Mouse (Mus musculus): ENCODE results near the gene Slc25a27.

Slc25a27 gene
- long read RNA-seq, experiment 1, partial matches to known transcripts: 1 of 4 reads
- long read RNA-seq, experiment 1, other reads (novel, unspliced or antisense): 0 of 4 reads
- long read RNA-seq, experiment 2, partial matches to known transcripts: 1 of 3 reads
- long read RNA-seq, experiment 2, other reads (novel, unspliced or antisense): 2 of 3 reads

DNA sequence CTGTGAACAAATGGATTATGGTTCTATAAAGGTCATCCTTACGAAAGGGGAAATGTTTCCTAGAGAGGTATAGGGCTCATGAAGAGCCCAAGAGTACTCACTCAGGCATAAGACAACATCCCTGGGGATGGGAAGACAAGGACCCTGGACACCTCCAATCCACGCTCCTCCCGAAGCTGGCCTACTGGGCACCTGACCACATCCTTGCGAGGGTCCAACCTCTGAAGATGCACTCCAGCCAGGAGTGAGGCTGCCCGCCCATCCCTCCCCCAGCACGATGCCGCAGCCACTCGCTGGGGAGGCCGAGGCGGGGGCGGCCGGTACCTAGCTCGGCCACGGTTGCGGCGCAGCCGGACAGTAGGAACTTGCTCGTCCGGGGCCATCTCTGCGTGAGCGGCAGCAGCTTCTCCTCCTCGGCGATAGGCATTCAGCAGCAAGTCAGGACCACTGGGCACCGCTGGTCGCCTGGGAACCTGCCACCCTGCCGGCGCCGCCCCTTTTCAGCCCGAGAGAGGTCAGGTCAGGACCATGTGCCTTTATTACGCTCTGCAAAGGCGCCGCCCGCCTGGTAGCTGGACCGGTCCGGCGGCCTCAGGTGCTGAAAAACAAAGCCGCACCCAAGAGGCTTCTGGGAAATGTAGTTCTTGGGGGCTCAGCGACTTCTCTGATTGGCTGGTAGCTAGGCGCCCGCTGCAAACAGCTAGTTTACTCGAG lies at the start of gene Slc25a27:
TSS of gene Slc25a27 (minus strand) at position 639 of the 714 bp plus-strand sequence.
- intact Hi-C loops (cut with DNase I): no loop called here

DNA sequence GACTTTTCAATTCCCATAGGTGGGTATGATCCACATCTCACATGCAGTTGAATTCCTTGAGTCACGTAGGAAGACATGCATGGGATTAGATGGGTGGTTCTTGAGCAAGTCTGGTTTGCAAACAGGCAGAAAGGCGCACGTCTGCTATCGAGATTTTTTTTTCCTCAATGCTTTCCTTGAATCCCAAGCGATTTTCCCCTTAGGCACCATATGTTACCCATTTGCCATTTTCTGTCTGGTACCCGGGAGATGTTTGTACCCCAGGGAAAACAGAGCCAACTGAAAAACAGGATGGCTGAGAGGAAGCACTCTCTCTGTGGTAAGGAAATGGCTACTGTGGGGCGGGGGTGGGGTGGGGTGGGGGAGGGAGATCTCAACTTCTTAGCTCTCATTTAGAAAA lies 49.6 kb upstream of the Slc25a27 start:
- intact Hi-C loops (cut with DNase I): no loop called here

DNA sequence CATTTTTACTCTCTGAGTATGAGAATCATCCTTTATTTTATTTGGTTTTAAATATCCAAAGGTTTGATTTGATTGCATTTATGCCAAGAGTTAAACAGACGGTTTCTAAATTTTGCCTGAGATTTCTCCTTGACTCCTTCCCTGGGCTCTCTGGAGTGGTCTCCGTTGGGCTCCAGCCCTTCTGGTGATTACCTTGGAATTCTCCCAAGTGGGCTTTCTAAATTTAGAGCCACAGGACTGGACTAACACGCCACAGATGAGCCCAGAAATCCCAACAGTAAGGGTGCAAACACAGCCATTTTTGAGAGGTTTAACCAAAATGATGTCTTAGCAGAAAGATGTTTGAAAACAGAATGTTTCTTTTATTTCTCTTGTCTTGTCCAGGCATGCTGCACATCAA lies 47.2 kb upstream of the Slc25a27 start:
- intact Hi-C loops (cut with DNase I): no loop called here

DNA sequence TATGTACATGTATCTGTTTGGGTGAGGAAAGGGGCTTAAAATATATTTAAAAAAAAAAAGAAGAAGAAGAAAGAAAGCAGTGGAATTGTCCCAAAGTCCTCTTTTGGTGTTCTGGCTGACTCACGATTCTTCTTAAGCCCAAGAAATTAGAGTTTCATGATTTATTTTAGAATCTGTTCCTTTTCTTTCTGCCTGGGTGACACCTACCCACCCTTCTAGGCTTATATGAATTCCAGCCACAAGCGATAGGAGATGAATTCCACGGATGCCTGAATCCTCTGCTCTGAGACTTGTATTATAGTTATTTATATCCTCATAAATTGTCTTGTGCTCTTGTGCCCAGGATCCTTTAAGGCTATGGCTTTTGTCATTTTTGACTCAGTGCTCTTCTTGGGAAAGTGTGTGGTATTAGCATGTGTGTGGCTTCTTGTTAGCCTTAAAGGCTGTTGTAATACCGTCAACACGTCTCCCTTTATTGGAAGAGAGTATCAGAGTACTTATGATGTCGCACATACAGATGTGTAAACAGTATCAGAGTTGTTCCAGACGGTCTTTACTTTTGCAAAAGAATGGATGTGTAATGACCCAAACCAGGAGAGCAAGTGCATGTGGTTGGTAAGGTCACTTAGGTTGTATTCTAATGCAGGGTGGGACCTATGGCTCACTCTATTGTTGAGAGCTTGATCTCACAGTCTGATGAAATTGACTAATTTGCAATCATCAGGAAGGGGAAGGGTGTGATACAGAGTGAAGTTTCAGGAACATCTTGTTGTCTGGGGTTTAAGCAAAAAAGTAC lies 44.7 kb upstream of the Slc25a27 start:
- intact Hi-C loops (cut with DNase I): no loop called here

DNA sequence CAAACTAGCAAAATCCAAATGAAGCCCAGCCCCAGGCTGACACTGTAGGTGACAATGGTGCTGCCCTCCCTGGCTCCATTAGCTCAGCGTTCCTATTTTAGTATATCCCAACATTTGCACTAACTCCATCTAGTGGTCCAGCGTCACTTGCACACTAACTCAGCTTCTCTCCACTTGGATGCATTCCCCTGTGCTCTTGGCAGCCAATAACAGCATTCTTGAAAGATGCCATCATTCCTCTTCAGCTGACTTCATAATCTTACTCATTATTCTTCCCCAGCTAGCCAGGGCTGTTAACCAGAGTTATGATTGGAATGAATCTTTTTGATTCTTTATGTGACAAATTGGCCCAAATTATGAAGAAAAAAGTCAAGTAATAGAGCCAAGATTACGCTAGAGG lies 40.2 kb upstream of the Slc25a27 start:
- intact Hi-C loops (cut with DNase I): loop anchor here (10.0 kb wide), 1 partner anchor 98 kb away; the partner anchor contains the start of gene Rcan2

DNA sequence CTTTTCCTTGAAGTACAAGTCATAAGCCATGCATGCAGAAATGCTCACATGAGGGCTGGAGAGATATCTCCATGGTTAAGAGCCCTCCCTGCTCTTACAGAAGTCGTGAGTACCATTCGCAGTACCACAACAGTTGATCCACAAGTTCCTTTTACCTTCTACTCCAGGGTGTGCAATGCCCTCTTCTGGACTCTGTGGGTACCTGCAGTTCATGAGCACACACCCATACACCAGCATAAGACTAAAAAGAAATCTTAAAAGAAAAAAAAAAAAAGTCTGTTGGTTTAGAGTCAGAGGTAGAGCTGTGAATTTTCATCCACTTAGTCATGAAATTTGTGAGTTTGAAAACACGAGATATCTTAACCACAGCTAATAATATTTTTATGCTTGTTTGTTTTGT lies 39.7 kb upstream of the Slc25a27 start:
- intact Hi-C loops (cut with DNase I): loop anchor here (10.0 kb wide), 1 partner anchor 98 kb away; the partner anchor contains the start of gene Rcan2

DNA sequence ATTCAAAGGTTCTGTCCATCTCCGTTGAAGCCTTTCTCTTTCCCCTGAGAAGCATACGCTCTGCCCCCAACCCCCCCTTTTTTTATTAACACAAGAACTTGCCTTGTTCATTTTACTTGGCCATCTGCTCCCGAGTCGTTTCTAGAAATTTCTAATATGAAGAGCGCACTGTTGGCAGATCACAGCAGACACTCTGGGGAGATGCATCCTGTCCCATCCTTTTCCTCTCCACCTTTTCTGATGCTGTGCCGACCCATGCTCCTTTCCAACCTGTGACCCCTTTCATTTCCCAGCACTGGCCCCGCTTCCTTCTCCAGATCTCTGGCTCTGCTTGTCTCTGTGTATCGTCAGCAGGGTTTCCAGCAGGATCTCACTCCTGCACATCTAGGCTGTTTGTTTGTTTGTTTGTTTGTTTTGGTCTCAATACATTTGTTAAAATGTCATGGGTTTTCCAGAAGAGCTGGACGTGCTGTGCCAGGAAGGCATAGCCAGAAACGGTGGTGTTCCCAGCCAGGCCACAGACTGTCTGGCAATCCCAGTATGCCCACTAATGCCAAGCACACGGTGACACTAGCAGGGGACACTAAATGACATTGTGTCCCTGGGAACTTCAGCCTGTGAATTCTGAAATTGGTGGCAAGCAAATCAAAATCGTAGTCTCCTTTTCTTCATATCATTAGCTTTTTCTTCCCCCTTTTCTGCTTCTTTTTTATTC lies 37.4 kb upstream of the Slc25a27 start:
- intact Hi-C loops (cut with DNase I): loop anchor here (10.0 kb wide), 1 partner anchor 100 kb away; the partner anchor contains the start of gene Rcan2

DNA sequence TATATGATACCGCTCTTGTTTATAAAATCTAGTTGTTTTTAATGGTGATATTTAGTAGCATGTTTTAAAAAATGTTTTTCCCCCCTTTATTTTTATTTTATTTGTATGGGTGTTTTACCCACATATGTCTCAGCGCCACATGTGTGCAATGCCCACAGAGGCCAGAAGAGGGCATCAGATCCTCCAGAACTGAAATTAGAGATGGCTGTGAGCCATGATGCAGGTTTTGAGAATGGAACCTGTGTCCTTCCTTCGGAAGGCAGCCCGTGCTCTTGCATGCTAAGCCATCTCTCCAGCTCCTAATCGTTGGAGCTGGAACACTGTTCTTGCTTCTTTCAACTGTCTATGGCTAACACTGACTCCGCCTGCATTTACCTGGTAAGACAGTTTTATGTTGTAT lies 34.0 kb upstream of the Slc25a27 start:
- intact Hi-C loops (cut with DNase I): loop anchor here (2.0 to 10.0 kb wide), 2 partner anchors 104 to 168 kb away; partner anchors contain the start of gene Rcan2

DNA sequence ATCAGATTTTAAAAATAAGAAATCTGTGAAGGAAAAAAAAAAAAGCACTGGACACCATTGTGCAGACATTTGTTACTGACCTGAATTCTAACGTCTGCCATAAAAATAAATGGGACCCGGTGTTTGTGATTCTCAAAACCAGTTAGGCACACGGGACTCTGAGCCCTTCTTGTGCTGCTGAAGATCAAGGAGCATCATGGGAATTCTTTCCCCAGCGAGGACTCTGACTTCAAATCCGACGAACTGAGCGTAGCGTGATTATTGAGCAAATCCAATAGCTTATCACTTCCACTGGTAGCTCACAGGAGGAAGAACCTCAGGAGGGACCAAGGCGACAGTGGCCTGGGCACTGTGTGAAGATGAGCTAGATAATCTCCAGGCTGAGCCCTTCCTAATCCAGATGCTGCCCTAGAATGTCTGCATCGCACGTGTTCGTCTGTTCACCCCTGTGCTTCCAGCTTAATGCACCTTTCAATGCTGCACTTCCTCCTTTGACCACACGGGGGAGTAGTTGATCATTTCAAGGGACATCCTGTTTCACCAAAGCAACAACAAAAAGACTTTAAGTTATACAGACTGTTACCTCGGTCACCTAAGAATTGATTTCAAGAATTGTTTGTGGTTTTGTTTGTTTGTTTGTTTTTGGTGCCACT lies 32.1 kb upstream of the Slc25a27 start:
- intact Hi-C loops (cut with DNase I): loop anchor here (2.0 kb wide), 1 partner anchor 432 kb away; no protein-coding TSS in a partner anchor

DNA sequence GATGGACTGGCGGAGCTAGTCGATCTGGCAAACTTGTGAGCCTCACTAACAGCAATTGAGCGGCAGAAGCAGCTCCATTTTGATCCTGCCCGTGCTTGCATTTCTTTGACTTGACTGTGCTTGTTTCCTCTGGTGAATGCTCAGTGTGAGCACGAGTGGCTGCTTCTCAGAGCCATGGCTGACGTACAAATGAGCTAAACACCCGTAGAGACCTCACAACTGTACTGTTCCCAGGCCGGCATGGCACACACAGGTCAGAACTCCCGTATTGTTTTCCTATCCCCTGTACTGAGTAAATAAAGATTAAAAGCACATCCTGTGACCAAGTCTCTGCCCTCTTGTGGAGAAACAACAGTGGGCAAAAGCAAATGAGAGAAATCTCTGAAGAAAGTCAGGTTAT lies 22.6 kb upstream of the Slc25a27 start:
- intact Hi-C loops (cut with DNase I): loop anchor here (5.0 kb wide), 1 partner anchor 348 kb away; no protein-coding TSS in a partner anchor

DNA sequence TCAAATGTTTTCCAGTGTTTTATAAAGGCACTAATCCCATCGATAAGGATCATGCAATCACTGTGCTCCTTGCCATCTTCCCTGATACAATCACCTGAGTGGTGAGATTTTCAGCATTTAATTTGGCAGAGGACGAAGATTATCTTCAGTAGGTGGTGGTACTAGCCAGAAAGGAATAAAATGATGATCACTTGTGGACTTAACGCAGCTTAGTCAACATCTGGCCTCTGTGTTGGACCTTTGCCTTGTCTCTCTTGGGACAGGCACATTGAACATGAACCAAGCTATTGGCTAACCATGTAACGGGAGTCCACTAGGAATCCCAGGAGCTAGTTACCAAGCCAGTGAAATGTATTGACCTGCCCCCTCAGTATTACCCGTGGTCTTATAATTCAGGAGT lies 17.6 kb upstream of the Slc25a27 start:
- intact Hi-C loops (cut with DNase I): loop anchor here (5.0 kb wide), 1 partner anchor 353 kb away; no protein-coding TSS in a partner anchor

DNA sequence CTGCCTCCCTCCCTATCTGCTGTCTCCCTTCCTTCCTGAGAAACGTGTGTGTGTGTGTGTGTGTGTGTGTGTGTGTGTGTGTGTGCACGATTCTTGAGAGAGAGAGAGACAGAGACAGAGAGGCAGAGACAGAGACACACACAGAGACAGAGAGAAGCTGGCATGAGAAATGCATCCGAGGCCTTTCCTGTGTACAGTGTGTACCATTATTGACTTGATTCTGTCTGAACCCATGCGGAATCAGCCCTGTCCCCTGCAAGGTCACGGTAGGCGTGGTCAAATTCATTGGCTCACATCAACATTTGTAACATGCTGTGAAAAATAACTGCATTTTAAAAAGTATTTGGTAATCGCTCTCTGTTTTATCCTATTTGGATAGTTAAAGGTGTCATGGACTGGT lies 17.1 kb upstream of the Slc25a27 start:
- intact Hi-C loops (cut with DNase I): no loop called here

DNA sequence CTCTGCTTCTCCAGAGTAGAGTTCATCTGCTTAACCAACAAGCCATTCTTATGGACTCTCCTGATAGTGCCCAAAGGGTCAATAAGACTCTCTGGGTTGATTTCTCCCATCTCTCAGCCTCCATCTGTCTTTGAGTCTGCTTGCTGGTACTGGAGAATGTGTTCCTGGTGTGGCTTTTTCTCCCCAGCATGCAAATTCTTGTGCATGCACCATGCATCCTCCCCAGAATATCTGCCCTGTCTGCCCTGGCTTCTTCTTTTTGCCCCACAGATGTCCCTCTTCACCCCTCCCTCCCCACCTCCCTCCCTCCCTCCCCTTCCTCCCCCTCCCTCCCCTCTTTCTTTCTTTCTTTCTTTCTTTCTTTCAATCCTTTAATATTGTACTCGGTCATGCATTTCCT lies 10.3 kb upstream of the Slc25a27 start:
- intact Hi-C loops (cut with DNase I): no loop called here

DNA sequence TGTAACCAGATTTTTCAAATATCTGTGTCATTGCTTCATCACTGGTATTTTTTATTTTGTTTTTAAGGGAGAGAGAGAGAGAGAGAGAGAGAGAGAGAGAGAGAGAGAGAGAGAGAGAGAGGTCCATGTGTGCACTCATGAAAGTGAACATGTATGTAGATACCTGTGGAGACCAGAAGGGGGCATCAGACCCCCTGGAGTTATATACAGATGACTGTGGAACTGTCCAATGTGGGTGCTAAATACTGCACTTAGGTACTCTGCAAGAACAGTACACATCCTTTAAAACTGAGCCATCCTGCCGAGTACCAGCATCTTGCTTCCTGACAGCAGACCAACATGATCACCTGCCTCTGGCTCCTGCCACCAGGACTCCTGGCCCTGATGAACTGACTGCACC lies 9.2 kb upstream of the Slc25a27 start:
- intact Hi-C loops (cut with DNase I): no loop called here

DNA sequence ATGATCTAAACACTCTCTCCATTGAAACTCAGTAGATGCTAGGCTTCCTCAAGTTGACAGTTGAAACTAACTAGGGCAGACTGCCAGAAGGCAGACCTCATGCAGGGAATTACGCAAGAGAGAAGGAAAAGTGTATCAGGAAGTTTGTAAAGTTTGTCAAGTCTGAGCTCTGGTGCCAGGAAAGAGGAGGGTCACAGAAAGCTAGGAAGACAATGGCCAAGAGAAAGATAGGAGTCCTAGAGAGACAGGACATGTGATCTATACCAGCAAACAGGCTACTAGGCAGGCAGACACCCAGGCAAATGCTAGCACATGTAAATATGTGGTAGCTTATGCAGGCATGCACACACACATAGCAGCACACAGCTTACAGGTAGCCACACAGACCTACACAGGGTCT lies 8.2 kb upstream of the Slc25a27 start:
- intact Hi-C loops (cut with DNase I): no loop called here

DNA sequence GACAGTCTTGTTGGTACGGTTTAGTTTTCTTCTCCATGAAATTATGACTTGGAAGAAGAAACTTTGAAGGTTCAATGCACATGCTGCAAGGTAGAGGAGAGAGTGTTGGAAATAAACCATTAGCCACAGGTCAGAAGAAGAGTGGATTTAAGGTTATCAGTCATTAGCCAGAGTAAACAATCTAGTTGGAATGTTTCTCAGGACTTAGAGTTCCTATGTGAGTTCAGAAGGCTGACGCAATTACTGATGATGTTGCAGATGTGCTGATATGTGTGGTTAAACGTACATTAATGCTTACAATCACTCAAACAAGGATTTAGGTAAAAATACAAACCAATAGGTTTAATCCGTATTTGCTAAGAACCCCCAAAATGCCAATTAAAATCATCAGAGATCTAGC lies 4.9 kb upstream of the Slc25a27 start:
- intact Hi-C loops (cut with DNase I): no loop called here

DNA sequence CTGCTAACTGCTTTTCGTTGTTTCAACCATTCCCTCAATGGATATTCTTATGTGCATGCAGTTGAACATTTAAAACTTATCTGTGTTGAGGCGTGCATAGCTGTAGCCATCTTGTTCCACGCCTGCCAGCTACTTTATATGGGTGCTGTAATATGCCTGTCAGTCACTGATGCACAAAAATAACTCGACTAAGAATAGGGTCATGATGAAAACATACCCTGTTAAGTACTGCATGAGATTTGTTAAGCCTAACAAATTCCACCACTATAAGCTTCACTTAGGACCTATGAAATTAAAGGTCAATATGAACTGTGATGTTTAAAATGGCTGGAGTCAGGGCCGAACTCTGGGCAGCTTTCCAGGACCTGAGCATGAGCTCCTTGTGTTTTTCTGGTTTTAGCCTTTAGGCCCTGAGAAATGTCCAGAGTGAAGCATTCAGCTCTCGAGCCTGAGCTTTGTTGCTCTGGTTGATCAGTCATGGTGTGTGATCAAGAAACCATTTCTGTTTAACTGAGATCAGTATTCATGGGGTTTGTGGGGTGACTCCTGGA lies 2.2 kb upstream of the Slc25a27 start:
- intact Hi-C loops (cut with DNase I): no loop called here

DNA sequence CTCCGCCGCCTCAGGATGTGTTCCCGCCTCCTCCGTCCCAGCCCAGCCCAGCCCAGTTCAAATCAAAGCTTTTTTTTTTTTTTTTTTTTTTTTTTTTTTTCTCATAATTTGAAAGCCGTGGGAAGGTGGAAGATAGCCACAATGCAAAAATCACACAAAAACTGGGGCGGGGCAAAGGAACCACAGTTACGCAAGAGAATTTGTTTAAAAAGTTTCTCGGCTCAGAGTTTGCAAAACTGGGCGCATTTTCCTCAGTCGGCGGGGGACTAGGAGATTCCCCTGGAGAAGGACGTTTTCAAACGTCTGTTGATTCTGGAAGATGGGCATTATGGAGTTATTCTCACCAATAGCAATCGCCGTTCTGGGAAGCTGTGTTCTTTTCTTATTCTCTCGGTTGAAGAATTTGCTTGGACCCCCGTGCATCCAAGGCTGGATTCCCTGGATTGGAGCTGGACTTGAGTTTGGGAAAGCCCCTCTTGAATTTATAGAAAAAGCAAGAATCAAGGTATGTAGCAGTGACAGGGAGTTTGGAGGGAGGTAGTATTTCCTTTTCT lies 353 bp upstream of the Slc25a27 start, which contains the start of gene Cyp39a1:
TSS of gene Cyp39a1 (plus strand) at position 136 of the 554 bp plus-strand sequence.
- intact Hi-C loops (cut with DNase I): no loop called here

DNA sequence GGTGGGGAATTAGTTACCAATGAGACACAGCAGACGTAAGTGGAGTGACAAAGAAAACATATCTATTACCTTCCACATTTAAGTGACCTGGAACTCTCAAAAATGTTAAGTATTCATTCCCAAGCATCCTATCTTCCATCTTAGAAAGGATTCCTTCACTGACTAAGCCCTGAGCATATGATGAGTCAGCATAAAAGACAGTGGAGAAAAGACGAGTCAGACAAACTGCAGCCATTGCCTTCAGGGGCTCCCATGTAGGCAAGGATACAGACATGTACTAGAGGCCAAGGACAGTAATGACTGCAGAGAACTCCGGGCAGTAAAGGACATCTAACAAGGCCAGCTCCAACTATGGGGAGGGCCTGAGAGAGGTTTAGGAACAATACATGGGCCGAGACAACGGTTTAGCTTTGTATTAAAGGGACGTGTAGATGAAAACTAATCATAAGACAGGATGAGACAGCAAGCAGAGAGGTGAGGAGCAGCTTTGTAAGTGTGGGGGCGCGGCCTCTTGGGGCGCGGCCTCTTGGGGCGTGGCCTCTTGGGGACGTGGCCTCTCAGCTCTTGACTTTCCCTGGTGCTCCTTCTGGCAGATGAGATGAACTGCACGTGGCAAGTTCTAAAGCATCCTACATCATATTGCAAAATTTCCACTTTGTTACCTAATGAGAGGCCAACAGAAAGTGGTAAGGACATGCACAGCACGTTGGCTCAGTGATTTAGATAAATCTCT lies 15.5 kb downstream of the Slc25a27 start:
- intact Hi-C loops (cut with DNase I): no loop called here

All from adrenal gland (tissue).